Mouse (Mus musculus) ES-Bruce4 (cell line): ENCODE measurements at regions not wholly inside any gene's neighbourhood (a gene's known extent, or its start where the extent isn't known, plus 50 kb on each side); places are given as distances from the start of the nearest gene placed in this dataset.

Experiments
- H3K27ac ChIP-seq: 2 replicates; pipeline ENCODE4 v1.5.1; 2012; ENCODE audit warnings: low read length, inconsistent platforms; ENCODE audit not compliant: insufficient read depth
- H3K27me3 ChIP-seq: 2 replicates; pipeline ENCODE4 v1.6.1; 2012; ENCODE audit warnings: mild to moderate bottlenecking, low read length, inconsistent platforms; ENCODE audit not compliant: control insufficient read depth, poor library complexity, insufficient read depth, severe bottlenecking
- H3K36me3 ChIP-seq: 2 replicates; pipeline ENCODE4 v1.6.1; 2012; ENCODE audit warnings: inconsistent platforms, mild to moderate bottlenecking, low read length, moderate library complexity; ENCODE audit not compliant: control insufficient read depth, poor library complexity, insufficient read depth, severe bottlenecking
- H3K4me1 ChIP-seq: one replicate; pipeline ENCODE4 v1.8.1; 2011; ENCODE audit warnings: low read length; ENCODE audit not compliant: control insufficient read depth, insufficient read depth
- H3K4me3 ChIP-seq: 2 replicates; pipeline ENCODE4 v1.5.1; 2011; ENCODE audit warnings: low read depth, mild to moderate bottlenecking, low read length
- H3K9ac ChIP-seq: 2 replicates; pipeline ENCODE4 v1.6.1; 2012; ENCODE audit warnings: low read depth, mild to moderate bottlenecking, inconsistent platforms; ENCODE audit not compliant: poor library complexity, severe bottlenecking
- H3K9me3 ChIP-seq: replicated peaks from 2 replicates; pipeline ENCODE4 v1.6.1; 2012; ENCODE audit warnings: mild to moderate bottlenecking, low read length, inconsistent platforms; ENCODE audit not compliant: control insufficient read depth, poor library complexity, insufficient read depth, severe bottlenecking
- CTCF ChIP-seq: IDR thresholded peaks from one replicate; pipeline ENCODE4 v1.8.1; 2011; ENCODE audit warnings: low read depth, low read length
- EP300 ChIP-seq: IDR thresholded peaks from 2 replicates; pipeline ENCODE4 v1.6.1; 2011; ENCODE audit warnings: low read depth, low read length; ENCODE audit not compliant: insufficient read depth
- POLR2A ChIP-seq: IDR thresholded peaks from one replicate; pipeline ENCODE4 v1.8.1; 2011; ENCODE audit warnings: low read length; ENCODE audit not compliant: insufficient read depth

GRCm38 (mm10) chr4:75847675-75848385 is 569.7 kb upstream of the Dmac1 start:
- H3K27ac ChIP-seq = no peak overlapping the region
- H3K4me1 ChIP-seq = no peaks in the 10 kb centered on the region
- H3K4me3 ChIP-seq = no peak overlapping the region
- no peaks in the 10 kb centered on the region for H3K27me3 ChIP-seq
- TF ChIP-seq EP300 (no peak), POLR2A (no peak), CTCF (no peak)
- no peak overlapping the region for H3K9ac ChIP-seq
- H3K9me3 ChIP-seq = no peaks in the 10 kb centered on the region
- no peaks in the 10 kb centered on the region for H3K36me3 ChIP-seq

- Histone ChIP-seq H3K4me1 (no peaks in the 10 kb centered on the region), H3K4me3 (no peak overlapping the region), H3K36me3 (no peaks in the 10 kb centered on the region), H3K9me3 (no peaks in the 10 kb centered on the region), H3K27ac (no peak overlapping the region), H3K27me3 (no peaks in the 10 kb centered on the region), H3K9ac (no peak overlapping the region)
- no peak for TF ChIP-seq CTCF
- no peak for TF ChIP-seq EP300
- TF ChIP-seq POLR2A = no peak
Observed at GRCm38 (mm10) chr4:75845021-75845420, 566.9 kb upstream of the Dmac1 start.

- H3K4me1 ChIP-seq = no peaks in the 10 kb centered on the region
- no peaks in the 10 kb centered on the region for H3K27me3 ChIP-seq
- H3K36me3 ChIP-seq = no peaks in the 10 kb centered on the region
- H3K9ac ChIP-seq = no peak overlapping the region
- H3K9me3 ChIP-seq = no peaks in the 10 kb centered on the region
- no peak overlapping the region for H3K4me3 ChIP-seq
- no peak overlapping the region for H3K27ac ChIP-seq
- TF ChIP-seq CTCF (no peak), EP300 (no peak), POLR2A (no peak)
Observed at GRCm38 (mm10) chr4:75838619-75839018, 560.5 kb upstream of the Dmac1 start.

- Histone ChIP-seq H3K27ac (no peak overlapping the region), H3K9me3 (no peaks in the 10 kb centered on the region), H3K36me3 (no peaks in the 10 kb centered on the region), H3K4me1 (no peaks in the 10 kb centered on the region), H3K9ac (no peak overlapping the region), H3K4me3 (no peak overlapping the region), H3K27me3 (no peaks in the 10 kb centered on the region; the same call in 1 of the 2 replicates)
- TF ChIP-seq POLR2A (no peak), EP300 (no peak), CTCF (no peak)
Observed at GRCm38 (mm10) chr4:75827082-75827711, 549.1 kb upstream of the Dmac1 start.

GRCm38 (mm10) chr4:75819193-75819603 is 541.1 kb upstream of the Dmac1 start:
- TF ChIP-seq POLR2A (no peak), EP300 (no peak), CTCF (no peak)
- Histone ChIP-seq H3K27ac (no peak overlapping the region), H3K27me3 (no peaks in the 10 kb centered on the region; the same call in 1 of the 2 replicates), H3K9me3 (peaks cover 3% of the 10 kb centered on the region; the same call in 1 of the 2 replicates), H3K4me1 (no peaks in the 10 kb centered on the region), H3K4me3 (no peak overlapping the region), H3K9ac (no peak overlapping the region), H3K36me3 (no peaks in the 10 kb centered on the region)

GRCm38 (mm10) chr4:75816026-75816425 is 537.9 kb upstream of the Dmac1 start:
- no peak overlapping the region for H3K4me3 ChIP-seq
- no peaks in the 10 kb centered on the region for H3K36me3 ChIP-seq
- H3K9me3 ChIP-seq = peaks cover 10% of the 10 kb centered on the region; the same call in 1 of the 2 replicates
- no peaks in the 10 kb centered on the region for H3K27me3 ChIP-seq
- no peak for TF ChIP-seq EP300
- TF ChIP-seq CTCF = no peak
- no peak for TF ChIP-seq POLR2A
- no peaks in the 10 kb centered on the region for H3K4me1 ChIP-seq
- no peak overlapping the region for H3K9ac ChIP-seq
- H3K27ac ChIP-seq = no peak overlapping the region
